Comparison of ENCODE assay signal across 36 mouse cellular contexts in the genomic region with DNA sequence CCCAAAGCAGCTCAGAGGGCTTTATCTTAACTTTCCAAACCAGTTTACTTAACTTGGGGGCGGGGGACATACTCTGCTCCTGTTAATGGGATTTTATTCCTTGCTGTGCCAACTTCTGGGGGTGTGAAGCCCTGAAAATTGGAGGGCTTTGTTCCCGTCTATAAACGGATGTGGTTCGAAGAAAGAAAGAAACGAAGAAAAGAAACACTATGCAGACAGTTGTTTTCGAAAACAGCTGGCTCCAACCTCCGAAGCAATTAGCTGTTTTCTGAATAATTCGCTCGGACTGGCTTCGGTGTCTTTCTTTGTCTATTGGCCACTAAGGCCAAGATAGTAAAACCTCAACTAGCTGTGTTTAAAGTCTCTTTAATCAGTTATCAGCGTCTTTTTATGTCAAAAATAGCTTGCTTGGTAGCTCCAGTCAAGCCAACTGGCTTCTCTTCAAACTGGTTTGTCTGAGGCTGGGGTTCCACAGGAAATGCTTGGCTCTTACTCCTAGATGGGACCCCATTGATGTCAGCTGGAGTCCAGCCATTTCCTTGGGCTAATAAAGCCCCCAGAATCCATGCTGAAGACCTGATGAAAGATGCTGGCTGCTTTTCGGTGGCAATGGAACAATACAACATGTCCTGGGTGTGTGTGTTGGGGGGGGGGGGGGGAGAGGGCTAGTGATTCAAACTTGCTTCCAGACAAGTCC. TPM values are rescaled to one million over a fixed set of nuclear protein-coding genes. Genes with fewer than 3 reads are reported as not detected.
DNase-seq lines count a peak whose midpoint lies in the region; ATAC-seq and TF ChIP-seq lines count a peak whose summit lies in the region.
"Had no signal": no experiment of that assay in that cellular context is flagged by ENCODE, and none has a peak within 500 bp of the region (broad histone marks: within the 10 kb centered on the region; RNA-seq: fewer than 3 reads in every experiment).

No protein-coding gene starts in this region.

- H3K9me3 ChIP-seq in forebrain, embryonic 14.5 days (replicated peaks; ENCODE audit: control insufficient read depth, low read length), result no peaks in the 10 kb centered on the region; the same call in 1 of the 2 replicates
- no peaks in the 10 kb centered on the region for H3K9me3 ChIP-seq in forebrain, embryonic 12.5 days
- H3K9me3 ChIP-seq in heart, embryonic 15.5 days (replicated peaks), result no peaks in the 10 kb centered on the region
- peaks cover 7% of the 10 kb centered on the region; the same call in 1 of the 2 replicates for H3K9me3 ChIP-seq in limb, embryonic 12.5 days
- H3K9me3 ChIP-seq: embryonic facial prominence, embryonic 10.5 days; embryonic facial prominence, embryonic 15.5 days; forebrain, embryonic 15.5 days; intestine, embryonic 15.5 days; liver, embryonic 12.5 days had no signal

- no peak overlapping the region for H3K4me3 ChIP-seq in forebrain, embryonic 14.5 days (ENCODE audit: low read depth, low read length)
- no peak overlapping the region for H3K4me3 ChIP-seq in forebrain, embryonic 12.5 days (replicated peaks)
- no peak overlapping the region for H3K4me3 ChIP-seq in heart, embryonic 15.5 days
- H3K4me3 ChIP-seq in heart, adult 2 months, result no peak overlapping the region
- H3K4me3 ChIP-seq in limb, embryonic 12.5 days (replicated peaks), result no peak overlapping the region
- H3K4me3 ChIP-seq: embryonic facial prominence, embryonic 10.5 days; embryonic facial prominence, embryonic 15.5 days; forebrain, embryonic 15.5 days; hindbrain, embryonic 12.5 days; intestine, embryonic 15.5 days; layer of hippocampus, adult 2 months; left cerebral cortex, adult 2 months; liver, embryonic 12.5 days; megakaryocyte, embryonic 14.5 days had no signal

- H3K36me3 ChIP-seq in forebrain, embryonic 14.5 days (ENCODE audit: control insufficient read depth, insufficient read depth, low read length), result no peaks in the 10 kb centered on the region
- H3K36me3 ChIP-seq in forebrain, embryonic 12.5 days (replicated peaks), result no peaks in the 10 kb centered on the region
- H3K36me3 ChIP-seq in heart, embryonic 15.5 days, result no peaks in the 10 kb centered on the region
- no peaks in the 10 kb centered on the region for H3K36me3 ChIP-seq in heart, adult 2 months (ENCODE audit: control insufficient read depth, insufficient read depth, low read length)
- H3K36me3 ChIP-seq in limb, embryonic 12.5 days, result no peaks in the 10 kb centered on the region; the same call in 1 of the 2 replicates
- H3K36me3 ChIP-seq: embryonic facial prominence, embryonic 10.5 days; embryonic facial prominence, embryonic 15.5 days; forebrain, embryonic 15.5 days; hindbrain, embryonic 12.5 days; intestine, embryonic 15.5 days; liver, embryonic 12.5 days had no signal

- H3K27me3 ChIP-seq in forebrain, embryonic 14.5 days (replicated peaks; ENCODE audit: control insufficient read depth, insufficient read depth, low read length), result peaks cover 58% of the 10 kb centered on the region
- peaks cover 79% of the 10 kb centered on the region for H3K27me3 ChIP-seq in forebrain, embryonic 12.5 days
- peaks cover 41% of the 10 kb centered on the region for H3K27me3 ChIP-seq in heart, embryonic 15.5 days
- no peaks in the 10 kb centered on the region; the same call in 1 of the 2 replicates for H3K27me3 ChIP-seq in heart, adult 2 months (ENCODE audit: control insufficient read depth, insufficient read depth, low read length)
- H3K27me3 ChIP-seq in limb, embryonic 12.5 days, result peaks cover 76% of the 10 kb centered on the region
- H3K27me3 ChIP-seq: CH12.LX had no signal

- intact Hi-C loops in heart, adult 2 months (cut with DNase I), result no loop called here

- TF ChIP-seq EP300 in heart, adult 2 months (IDR thresholded peaks at IDR 0.05; ENCODE audit: insufficient read depth, low read depth, low read length), result no peak

- no peak for TF ChIP-seq POLR2A in heart, adult 2 months (IDR thresholded peaks at IDR 0.05; ENCODE audit: insufficient read depth, low read depth, low read length)

- no peak overlapping the region for H3K27ac ChIP-seq in forebrain, embryonic 14.5 days (ENCODE audit: low read depth, low read length)
- H3K27ac ChIP-seq in forebrain, embryonic 12.5 days, result no peak overlapping the region
- H3K27ac ChIP-seq in heart, embryonic 15.5 days, result 0 out of 2 replicates have a peak overlapping the region, but pooled peaks have one; percentile 42
- no peak overlapping the region for H3K27ac ChIP-seq in heart, adult 2 months
- H3K27ac ChIP-seq in limb, embryonic 12.5 days, result 0 out of 2 replicates have a peak overlapping the region, but pooled peaks have one; percentile 1
- H3K27ac ChIP-seq: embryonic facial prominence, embryonic 10.5 days; embryonic facial prominence, embryonic 15.5 days; forebrain, embryonic 15.5 days; hindbrain, embryonic 12.5 days; hindbrain, postnatal 0 days; intestine, embryonic 15.5 days; layer of hippocampus, adult 2 months; left cerebral cortex, adult 2 months; liver, embryonic 12.5 days had no signal

- 27% methylated on average over 12 of the region's 12 CpGs for WGBS in forebrain, embryonic 14.5 days
- WGBS in forebrain, embryonic 12.5 days, result 48% methylated on average over 12 of the region's 12 CpGs
- 37% methylated on average over 12 of the region's 12 CpGs for WGBS in heart, embryonic 15.5 days
- WGBS in heart, adult 2 months, result 29% methylated on average over 12 of the region's 12 CpGs
- 47% methylated on average over 12 of the region's 12 CpGs for WGBS in limb, embryonic 12.5 days

- TF ChIP-seq CTCF in heart, adult 2 months (IDR thresholded peaks at IDR 0.05), result no peak

- peak; percentile 63 for DNase-seq in forebrain, embryonic 14.5 days (ENCODE audit: low spot score)
- DNase-seq in heart, adult 2 months, result no peak
- peak; percentile 74 to 84 for DNase-seq in lung, postnatal 4 days
- no peak for DNase-seq in urinary bladder, postnatal 36 days (ENCODE audit: low spot score in 2 of 2)
- DNase-seq: adrenal gland, adult 2 months; cerebellum, adult 8-10 months; cerebellum, postnatal 25 days; gastrocnemius, postnatal 25 days; heart, postnatal 36 days; kidney, adult 2 months; kidney, postnatal 36 days; liver, postnatal 0 days; midbrain, embryonic 14.5 days; thymus, postnatal 4 days had no signal

- H3K4me2 ChIP-seq in forebrain, embryonic 14.5 days (ENCODE audit: low read length), result no peak overlapping the region
- H3K4me2 ChIP-seq in forebrain, embryonic 12.5 days, result no peak overlapping the region
- no peak overlapping the region for H3K4me2 ChIP-seq in heart, embryonic 15.5 days
- no peak overlapping the region for H3K4me2 ChIP-seq in limb, embryonic 12.5 days
- H3K4me2 ChIP-seq: embryonic facial prominence, embryonic 15.5 days; forebrain, embryonic 15.5 days; hindbrain, embryonic 12.5 days; intestine, embryonic 15.5 days; liver, embryonic 12.5 days had no signal

- no peaks in the 10 kb centered on the region for H3K4me1 ChIP-seq in forebrain, embryonic 14.5 days (ENCODE audit: control insufficient read depth, insufficient read depth, low read length)
- H3K4me1 ChIP-seq in forebrain, embryonic 12.5 days, result no peaks in the 10 kb centered on the region
- peaks cover 8% of the 10 kb centered on the region; the same call in 1 of the 2 replicates for H3K4me1 ChIP-seq in heart, embryonic 15.5 days (replicated peaks)
- no peaks in the 10 kb centered on the region for H3K4me1 ChIP-seq in heart, adult 2 months (ENCODE audit: control insufficient read depth, insufficient read depth, low read length)
- peaks cover 16% of the 10 kb centered on the region; the same call in 1 of the 2 replicates for H3K4me1 ChIP-seq in limb, embryonic 12.5 days (replicated peaks)
- H3K4me1 ChIP-seq: embryonic facial prominence, embryonic 10.5 days; embryonic facial prominence, embryonic 15.5 days; forebrain, embryonic 15.5 days; hindbrain, embryonic 12.5 days; intestine, embryonic 15.5 days; liver, embryonic 12.5 days; megakaryocyte, embryonic 14.5 days had no signal

- H3K9ac ChIP-seq in forebrain, embryonic 14.5 days (ENCODE audit: low read length), result no peak overlapping the region
- no peak overlapping the region for H3K9ac ChIP-seq in forebrain, embryonic 12.5 days
- no peak overlapping the region for H3K9ac ChIP-seq in heart, embryonic 15.5 days
- no peak overlapping the region for H3K9ac ChIP-seq in heart, adult 2 months (ENCODE audit: low read depth, low read length)
- no peak overlapping the region for H3K9ac ChIP-seq in limb, embryonic 12.5 days (replicated peaks)
- H3K9ac ChIP-seq: embryonic facial prominence, embryonic 15.5 days; forebrain, embryonic 15.5 days; hindbrain, embryonic 12.5 days; intestine, embryonic 15.5 days; liver, embryonic 12.5 days; liver, postnatal 0 days had no signal

- no peaks in the 10 kb centered on the region for H3K79me2 ChIP-seq in heart, adult 2 months (replicated peaks; ENCODE audit: control insufficient read depth, insufficient read depth, low read length)

- ATAC-seq in forebrain, embryonic 14.5 days, result no peak
- ATAC-seq in forebrain, embryonic 12.5 days (ENCODE audit: low FRiP score), result no peak
- ATAC-seq in heart, embryonic 15.5 days (replicated peaks; ENCODE audit: insufficient number of reproducible peaks, insufficient read depth, low FRiP score, low read depth), result 0 out of 2 replicates have a peak, but pooled peaks have one; percentile 26
- no peak for ATAC-seq in limb, embryonic 12.5 days (ENCODE audit: insufficient number of reproducible peaks, insufficient read depth, low FRiP score, low TSS enrichment, low read depth)
- ATAC-seq: activated CD4-positive, CD25-positive, alpha-beta regulatory T cell, adult 4 months; forebrain, embryonic 15.5 days; hindbrain, postnatal 0 days; intestine, embryonic 15.5 days; liver, embryonic 12.5 days; liver, postnatal 0 days had no signal

RNA-seq across cellular contexts. Expression of a gene that starts 21.3 kb away (rescaled TPM):
- polyA plus RNA-seq in forebrain, embryonic 14.5 days (2014; fragmentation: Nextera tagmentation; extraction: Ambion mirVana), result 0.04 TPM in 1 of 2 replicates, not detected in the other
- polyA plus RNA-seq in forebrain, embryonic 12.5 days (2016; fragmentation: Nextera tagmentation; extraction: Ambion mirVana), result 0.08 and 0.11 TPM in 2 replicates
- 30.1 and 33.8 TPM in 2 replicates for polyA plus RNA-seq in heart, embryonic 15.5 days (2015; fragmentation: Nextera tagmentation; extraction: Ambion mirVana)
- total RNA-seq in heart, adult 2 months (2021), result 10 to 100 TPM; 22.6 to 36.9 TPM
- polyA plus RNA-seq in heart, adult 2 months (2012; rRNA removed), result 26.5 and 27.0 TPM in 2 replicates
- polyA plus RNA-seq in limb, embryonic 12.5 days (2016; fragmentation: Nextera tagmentation; extraction: Ambion mirVana), result 35.6 and 51.2 TPM in 2 replicates
- total RNA-seq: CH12.LX; ES-E14; hindbrain, postnatal 0 days; layer of hippocampus, adult 2 months; layer of hippocampus, postnatal 14 days; left cerebral cortex, adult 2 months; left cerebral cortex, postnatal 25 days; monocyte, adult 5-6 weeks had no signal
- polyA plus RNA-seq: activated CD4-positive, CD25-positive, alpha-beta regulatory T cell, adult 4 months; C2C12; forebrain, embryonic 15.5 days; frontal cortex, adult 2 months; liver, postnatal 0 days; small intestine, adult 2 months had no signal

Comparison
In these comparisons a context has a peak if more than half of its experiments do, and no peak if none do; other contexts are left out.
1. H3K27ac ChIP-seq: peak in heart, embryonic 15.5 days (single experiment) and limb, embryonic 12.5 days (single experiment); none in forebrain, embryonic 14.5 days (single experiment), forebrain, embryonic 12.5 days (single experiment) and heart, adult 2 months (single experiment).
2. DNase-seq: peak in forebrain, embryonic 14.5 days (single experiment) and lung, postnatal 4 days (2 of 2); none in heart, adult 2 months (0 of 2) and urinary bladder, postnatal 36 days (0 of 2).
3. RNA of a gene that starts 21.3 kb away (polyA plus RNA-seq): 35.6 to 51.2 TPM in limb, embryonic 12.5 days, 30.1 to 33.8 TPM in heart, embryonic 15.5 days and 26.5 to 27.0 TPM in heart, adult 2 months; 0.08 to 0.11 TPM in forebrain, embryonic 12.5 days and 0.04 TPM in forebrain, embryonic 14.5 days; every median in the first group is over 10 times any median in the second.